9 mouse cellular contexts compared by ENCODE assay signal in genomic region chr13:75752216-75752938, GRCm38 (mm10). TPM values are rescaled to one million over a fixed set of nuclear protein-coding genes. Genes with fewer than 3 reads are reported as not detected.
A peak's percentile ranks its signal among the peaks of the same experiment; 100 is the strongest.
DNase-seq lines count a peak whose midpoint lies in the region; ATAC-seq and TF ChIP-seq lines count a peak whose summit lies in the region.
"Had no signal": no experiment of that assay in that cellular context is flagged by ENCODE, and none has a peak within 500 bp of the region (broad histone marks: within the 10 kb centered on the region; RNA-seq: fewer than 3 reads in every experiment).

No protein-coding gene starts in this region.

- no peaks in the 10 kb centered on the region for H3K36me3 ChIP-seq in forebrain, postnatal 0 days (ENCODE audit: insufficient read depth)
- H3K36me3 ChIP-seq in forebrain, embryonic 11.5 days (ENCODE audit: control insufficient read depth, insufficient read depth, low read length) = no peaks in the 10 kb centered on the region
- peaks cover 7 to 30% of the 10 kb centered on the region in 2 experiments for H3K36me3 ChIP-seq in MEL (ENCODE audit: control insufficient read depth in 1 of 2, insufficient read depth in 2 of 2, low read length in 2 of 2)
- H3K36me3 ChIP-seq in heart, embryonic 14.5 days (ENCODE audit: control insufficient read depth, insufficient read depth, low read length) = no peaks in the 10 kb centered on the region

- no peak for TF ChIP-seq CTCF in forebrain, postnatal 0 days (IDR thresholded peaks at IDR 0.05; ENCODE audit: low read depth)
- no peak for TF ChIP-seq CTCF in MEL (IDR thresholded peaks at IDR 0.05 in 2 of 3, conservative IDR thresholded peaks at IDR 0.05 in 1 of 3; ENCODE audit: control insufficient read depth in 1 of 3, insufficient read depth in 1 of 3, low read depth in 2 of 3, low read length in 3 of 3, poor library complexity in 1 of 3, severe bottlenecking in 1 of 3)

- ATAC-seq in forebrain, postnatal 0 days = no peak
- no peak for ATAC-seq in forebrain, embryonic 11.5 days (replicated peaks; ENCODE audit: low FRiP score)
- ATAC-seq in heart, embryonic 14.5 days (ENCODE audit: insufficient number of reproducible peaks, insufficient read depth, low FRiP score, low read depth) = peak; percentile 54; the same call in 1 of the 2 replicates
- no peak for ATAC-seq in monocyte, adult 5-6 weeks (replicated peaks; ENCODE audit: insufficient number of reproducible peaks, low FRiP score, low TSS enrichment, poor library complexity, severe bottlenecking)

- no peak overlapping the region for H3K4me2 ChIP-seq in forebrain, postnatal 0 days (ENCODE audit: low read depth)
- no peak overlapping the region for H3K4me2 ChIP-seq in forebrain, embryonic 11.5 days (ENCODE audit: low read depth, low read length, severe bottlenecking)
- H3K4me2 ChIP-seq in heart, embryonic 14.5 days (ENCODE audit: low read length) = no peak overlapping the region

- WGBS in forebrain, postnatal 0 days = 83% methylated on average over 5 of the region's 5 CpGs
- 90% methylated on average over 5 of the region's 5 CpGs for WGBS in forebrain, embryonic 11.5 days
- 90% methylated on average over 5 of the region's 5 CpGs for WGBS in heart, embryonic 14.5 days

- no peaks in the 10 kb centered on the region for H3K79me2 ChIP-seq in MEL (ENCODE audit: control insufficient read depth, insufficient read depth, low read length, poor library complexity)

- no peaks in the 10 kb centered on the region for H3K4me1 ChIP-seq in forebrain, postnatal 0 days (ENCODE audit: insufficient read depth)
- no peaks in the 10 kb centered on the region for H3K4me1 ChIP-seq in forebrain, embryonic 11.5 days (replicated peaks; ENCODE audit: control insufficient read depth, insufficient read depth, low read length)
- peaks cover 6 to 21% of the 10 kb centered on the region in 2 experiments for H3K4me1 ChIP-seq in MEL (ENCODE audit: control insufficient read depth in 1 of 2, insufficient read depth in 2 of 2, low read length in 2 of 2)
- H3K4me1 ChIP-seq in heart, embryonic 14.5 days (ENCODE audit: control insufficient read depth in 2 of 2, insufficient read depth in 2 of 2, low read length in 2 of 2) = peaks cover 0 to 11% of the 10 kb centered on the region in 2 experiments; a peak in 2 of 4 replicates

- TF ChIP-seq RAD21 in MEL (IDR thresholded peaks at IDR 0.05; ENCODE audit: low read depth, low read length) = no peak; the same call in 1 of the 2 replicates

- no peak overlapping the region for H3K9ac ChIP-seq in forebrain, postnatal 0 days
- H3K9ac ChIP-seq in forebrain, embryonic 11.5 days (ENCODE audit: low read length) = no peak overlapping the region
- no peak overlapping the region for H3K9ac ChIP-seq in MEL (ENCODE audit: control insufficient read depth, low read depth, low read length, poor library complexity, severe bottlenecking)
- no peak overlapping the region for H3K9ac ChIP-seq in heart, embryonic 14.5 days (ENCODE audit: low read length)

- no peak overlapping the region for H3K4me3 ChIP-seq in forebrain, postnatal 0 days (ENCODE audit: low read depth, low read length)
- H3K4me3 ChIP-seq in forebrain, embryonic 11.5 days (ENCODE audit: low read depth, low read length) = no peak overlapping the region
- H3K4me3 ChIP-seq in MEL (ENCODE audit: control insufficient read depth in 1 of 2, insufficient read depth in 1 of 2, low read depth in 2 of 2, low read length in 2 of 2) = no peak overlapping the region
- H3K4me3 ChIP-seq in heart, embryonic 14.5 days (ENCODE audit: control insufficient read depth in 1 of 2, insufficient read depth in 1 of 2, low read depth in 1 of 2, low read length in 2 of 2) = no peak overlapping the region
- H3K4me3 ChIP-seq: myocyte had no signal

- H3K27ac ChIP-seq in forebrain, postnatal 0 days (ENCODE audit: low read depth, low read length) = no peak overlapping the region
- no peak overlapping the region for H3K27ac ChIP-seq in forebrain, embryonic 11.5 days (ENCODE audit: low read depth, low read length)
- H3K27ac ChIP-seq in MEL (ENCODE audit: control insufficient read depth, low read depth, low read length) = no peak overlapping the region
- peak overlapping the region in 1 of 2 experiments; percentile 50; a peak in 1 of 4 replicates for H3K27ac ChIP-seq in heart, embryonic 14.5 days (replicated peaks in 1 of 2; ENCODE audit: control insufficient read depth in 1 of 2, insufficient read depth in 1 of 2, low read depth in 2 of 2, low read length in 2 of 2)

- H3K27me3 ChIP-seq in forebrain, postnatal 0 days (ENCODE audit: insufficient read depth, low read length) = no peaks in the 10 kb centered on the region
- no peaks in the 10 kb centered on the region for H3K27me3 ChIP-seq in forebrain, embryonic 11.5 days (ENCODE audit: control insufficient read depth, insufficient read depth, low read length)
- no peaks in the 10 kb centered on the region for H3K27me3 ChIP-seq in MEL (ENCODE audit: control insufficient read depth in 1 of 2, insufficient read depth in 2 of 2, low read length in 2 of 2)
- H3K27me3 ChIP-seq in heart, embryonic 14.5 days (ENCODE audit: control insufficient read depth, insufficient read depth, low read length) = no peaks in the 10 kb centered on the region

- DNase-seq in forebrain, postnatal 0 days = peak; percentile 35
- no peak for DNase-seq in forebrain, embryonic 11.5 days (ENCODE audit: low spot score)
- peak; percentile 82 for DNase-seq in MEL (ENCODE audit: low read depth, low spot score)
- peak; percentile 92 to 94 for DNase-seq in cerebellum, postnatal 14 days
- peak; percentile 16 to 38 for DNase-seq in layer of hippocampus, postnatal 36 days
- peak; percentile 88 for DNase-seq in ovary, postnatal 36 days (ENCODE audit: low spot score)

- H3K9me3 ChIP-seq in forebrain, postnatal 0 days (ENCODE audit: low read length) = no peaks in the 10 kb centered on the region
- no peaks in the 10 kb centered on the region for H3K9me3 ChIP-seq in forebrain, embryonic 11.5 days (ENCODE audit: control insufficient read depth, low read length)
- no peaks in the 10 kb centered on the region for H3K9me3 ChIP-seq in MEL (replicated peaks; ENCODE audit: insufficient read depth, low read length)
- no peaks in the 10 kb centered on the region for H3K9me3 ChIP-seq in heart, embryonic 14.5 days (ENCODE audit: control insufficient read depth, low read length)

- no peak for TF ChIP-seq POLR2A in MEL (IDR thresholded peaks at IDR 0.05; ENCODE audit: control insufficient read depth in 1 of 2, insufficient read depth in 1 of 2, low read depth in 1 of 2, low read length in 2 of 2, poor library complexity in 1 of 2)

- TF ChIP-seq EP300 in MEL (IDR thresholded peaks at IDR 0.05; ENCODE audit: low read depth in 1 of 2, low read length in 2 of 2) = peak; percentile 25 to 45; a peak in 2 of 4 replicates

TF ChIP-seq in MEL, 35 proteins besides CTCF, POLR2A, EP300 and RAD21:
- TF ChIP-seq SIN3A (IDR thresholded peaks at IDR 0.05; ENCODE audit: low read length) (0 out of 2 replicates have a peak, but pooled peaks have one; percentile 40), ZMIZ1 (IDR thresholded peaks at IDR 0.05; ENCODE audit: low read depth, low read length) (no peak), TAL1 (IDR thresholded peaks at IDR 0.05; ENCODE audit: low read length) (0 out of 2 replicates have a peak, but pooled peaks have one; percentile 17), MAX (IDR thresholded peaks at IDR 0.05; ENCODE audit: low read length) (0 out of 2 replicates have a peak, but pooled peaks have one; percentile 34), ELF1 (IDR thresholded peaks at IDR 0.05; ENCODE audit: low read depth, low read length) (no peak), USF2 (IDR thresholded peaks at IDR 0.05; ENCODE audit: borderline replicate concordance in 1 of 2, insufficient read depth in 1 of 2, low read depth in 1 of 2, low read length in 2 of 2) (no peak), GATA1 (IDR thresholded peaks at IDR 0.05; ENCODE audit: low read depth, low read length) (no peak), ETS1 (IDR thresholded peaks at IDR 0.05; ENCODE audit: low read depth, low read length) (peak; percentile 26; the same call in 1 of the 2 replicates), NRF1 (IDR thresholded peaks at IDR 0.05; ENCODE audit: insufficient read depth, low read depth, low read length, poor library complexity, severe bottlenecking) (no peak)

RNA-seq across cellular contexts. Expression of gene Ell2, which starts 45.8 kb away (rescaled TPM):
- total RNA-seq in forebrain, postnatal 0 days (2014; rRNA removed) = 1.8 and 3.0 TPM in 2 replicates
- 1.6 and 1.7 TPM in 2 replicates for polyA plus RNA-seq in forebrain, postnatal 0 days (2015; fragmentation: Nextera tagmentation; extraction: Ambion mirVana)
- polyA plus RNA-seq in forebrain, embryonic 11.5 days (2014; fragmentation: Nextera tagmentation; extraction: Ambion mirVana) = 3.3 and 3.5 TPM in 2 replicates
- 25.0 and 27.7 TPM in 2 replicates for total RNA-seq in MEL (2012; rRNA removed)
- polyA plus RNA-seq in MEL (2012; ENCODE audit: insufficient read depth in 1 of 2, insufficient read length in 2 of 2, low read depth in 1 of 2, low replicate concordance in 2 of 2, missing spikeins in 1 of 2) = 10 to 100 TPM; 52.5 to 77.1 TPM
- 3.6 and 3.8 TPM in 2 replicates for polyA plus RNA-seq in heart, embryonic 14.5 days (2014; fragmentation: Nextera tagmentation; extraction: Ambion mirVana)
- total RNA-seq in layer of hippocampus, postnatal 36 days (2021) = 10 to 100 TPM; 32.9 to 34.6 TPM
- total RNA-seq in monocyte, adult 5-6 weeks (2017) = 24.9 to 61.1 TPM (median 45.2 TPM) in 3 replicates
